Mouse (Mus musculus) small intestine, adult 2 months (tissue): ENCODE measurements around the gene Prkd1.

Experiments used
- CTCF ChIP-seq: fragments of 200-500 bp; IDR thresholded peaks from 2 replicates; pipeline ENCODE4 v1.5.1; 2012; ENCODE audit warnings: low read depth, mild to moderate bottlenecking, control low read depth, inconsistent platforms, low read length, moderate library complexity, mixed read lengths; ENCODE audit not compliant: insufficient replicate concordance, insufficient read length; ENCODE audit errors: extremely low read depth
- POLR2A ChIP-seq: fragments of 200-500 bp; IDR thresholded peaks from 2 replicates; pipeline ENCODE4 v1.6.1; 2012; ENCODE audit warnings: low read depth, mild to moderate bottlenecking, control low read depth, inconsistent platforms, low read length, moderate library complexity

DNA sequence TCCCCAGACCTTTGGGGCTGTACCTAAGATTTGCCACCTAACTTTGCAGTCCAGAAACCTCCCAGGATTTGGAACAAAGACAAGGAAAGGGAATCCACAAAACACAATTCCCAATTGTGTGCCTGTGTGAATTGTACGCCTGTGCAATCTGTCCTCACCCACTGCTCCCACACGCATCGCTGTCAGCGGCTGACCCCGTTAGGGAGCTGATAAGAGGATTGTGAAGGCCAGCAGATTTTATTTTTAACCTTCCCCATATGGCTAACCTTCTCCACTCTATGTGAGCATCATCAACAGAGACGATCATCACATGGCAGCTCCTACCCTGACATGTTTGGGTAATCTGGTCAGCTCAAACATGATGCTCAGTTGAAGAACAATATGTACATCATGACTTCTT lies 34.6 kb downstream of the Prkd1 start:
- TF ChIP-seq CTCF (no peak), POLR2A (no peak)
